In genomic region chr19:34483547-34483946, GRCm38 (mm10) we compare ENCODE assay signal across 9 mouse cellular contexts. TPM values are rescaled to one million over a fixed set of nuclear protein-coding genes. Genes with fewer than 3 reads are reported as not detected.
DNase-seq lines count a peak whose midpoint lies in the region; ATAC-seq and TF ChIP-seq lines count a peak whose summit lies in the region.
"Had no signal": no experiment of that assay in that cellular context is flagged by ENCODE, and none has a peak within 500 bp of the region (broad histone marks: within the 10 kb centered on the region; RNA-seq: fewer than 3 reads in every experiment).

No protein-coding gene starts in this region.

- H3K4me3 ChIP-seq in intestine, postnatal 0 days (ENCODE audit: low read depth, low read length): no peak overlapping the region
- no peak overlapping the region for H3K4me3 ChIP-seq in intestine, embryonic 16.5 days (ENCODE audit: low read length)
- no peak overlapping the region for H3K4me3 ChIP-seq in ES-Bruce4 (ENCODE audit: low read depth, low read length)
- no peak overlapping the region for H3K4me3 ChIP-seq in cortical plate, adult 2 months (ENCODE audit: insufficient read depth, low read length)
- no peak overlapping the region for H3K4me3 ChIP-seq in neural tube, embryonic 11.5 days (ENCODE audit: low read depth, low read length)
- H3K4me3 ChIP-seq in forebrain, embryonic 16.5 days (replicated peaks; ENCODE audit: low read length): no peak overlapping the region
- H3K4me3 ChIP-seq: midbrain, embryonic 12.5 days had no signal

- H3K27ac ChIP-seq in intestine, postnatal 0 days (ENCODE audit: low read depth, low read length): no peak overlapping the region
- no peak overlapping the region for H3K27ac ChIP-seq in intestine, embryonic 16.5 days (ENCODE audit: low read length)
- H3K27ac ChIP-seq in ES-Bruce4 (ENCODE audit: insufficient read depth, low read length): no peak overlapping the region
- no peak overlapping the region for H3K27ac ChIP-seq in cortical plate, adult 2 months (ENCODE audit: insufficient read depth, low read length)
- H3K27ac ChIP-seq in neural tube, embryonic 11.5 days (ENCODE audit: low read depth, low read length): no peak overlapping the region
- no peak overlapping the region for H3K27ac ChIP-seq in forebrain, embryonic 16.5 days (ENCODE audit: low read length)
- H3K27ac ChIP-seq: midbrain, embryonic 12.5 days had no signal

- peak; percentile 66 for DNase-seq in A20 (ENCODE audit: low read depth, low spot score)
- peak; percentile 72 to 75 for DNase-seq in kidney, postnatal 36 days
- DNase-seq in neural tube, embryonic 11.5 days (ENCODE audit: low spot score): peak; percentile 26

- ATAC-seq in intestine, postnatal 0 days: no peak
- no peak for ATAC-seq in intestine, embryonic 16.5 days
- no peak for ATAC-seq in neural tube, embryonic 11.5 days (ENCODE audit: insufficient read depth, low FRiP score, low TSS enrichment)
- no peak for ATAC-seq in forebrain, embryonic 16.5 days

- H3K9me3 ChIP-seq in intestine, postnatal 0 days (ENCODE audit: control insufficient read depth): no peaks in the 10 kb centered on the region
- no peaks in the 10 kb centered on the region for H3K9me3 ChIP-seq in intestine, embryonic 16.5 days (ENCODE audit: control insufficient read depth, low read length)
- H3K9me3 ChIP-seq in ES-Bruce4 (replicated peaks; ENCODE audit: control insufficient read depth, insufficient read depth, low read length, poor library complexity, severe bottlenecking): no peaks in the 10 kb centered on the region
- H3K9me3 ChIP-seq in neural tube, embryonic 11.5 days (ENCODE audit: control insufficient read depth, low read length): no peaks in the 10 kb centered on the region
- no peaks in the 10 kb centered on the region for H3K9me3 ChIP-seq in forebrain, embryonic 16.5 days (ENCODE audit: control insufficient read depth, low read length)
- H3K9me3 ChIP-seq: midbrain, embryonic 12.5 days had no signal

- 10% methylated on average over 4 of the region's 4 CpGs for WGBS in intestine, postnatal 0 days
- 16% methylated on average over 4 of the region's 4 CpGs for WGBS in intestine, embryonic 16.5 days
- 22% methylated on average over 4 of the region's 4 CpGs for WGBS in neural tube, embryonic 11.5 days
- WGBS in forebrain, embryonic 16.5 days: 13% methylated on average over 4 of the region's 4 CpGs

- peak; percentile 79 for TF ChIP-seq CTCF in intestine, postnatal 0 days (IDR thresholded peaks at IDR 0.05; ENCODE audit: low read depth)
- peak; percentile 3 for TF ChIP-seq CTCF in ES-Bruce4 (IDR thresholded peaks at IDR 0.05; ENCODE audit: low read depth, low read length)
- peak; percentile 47; the same call in 1 of the 2 replicates for TF ChIP-seq CTCF in cortical plate, adult 2 months (IDR thresholded peaks at IDR 0.05; ENCODE audit: extremely low read depth, insufficient read depth, low read length)

- no peak for TF ChIP-seq EP300 in ES-Bruce4 (IDR thresholded peaks at IDR 0.05; ENCODE audit: insufficient read depth, low read depth, low read length)

- no peak for TF ChIP-seq POLR2A in ES-Bruce4 (IDR thresholded peaks at IDR 0.05; ENCODE audit: insufficient read depth, low read length)
- TF ChIP-seq POLR2A in cortical plate, adult 2 months (IDR thresholded peaks at IDR 0.05; ENCODE audit: extremely low read depth, insufficient read depth, low read length): no peak

- H3K9ac ChIP-seq in intestine, postnatal 0 days (ENCODE audit: low read depth, low read length): no peak overlapping the region
- H3K9ac ChIP-seq in intestine, embryonic 16.5 days (ENCODE audit: low read depth, low read length): no peak overlapping the region
- no peak overlapping the region for H3K9ac ChIP-seq in ES-Bruce4 (ENCODE audit: low read depth, poor library complexity, severe bottlenecking)
- no peak overlapping the region for H3K9ac ChIP-seq in neural tube, embryonic 11.5 days (ENCODE audit: low read length)
- H3K9ac ChIP-seq in forebrain, embryonic 16.5 days (replicated peaks; ENCODE audit: low read depth, low read length): no peak overlapping the region
- H3K9ac ChIP-seq: midbrain, embryonic 12.5 days had no signal

- 0 out of 2 replicates have a peak, but pooled peaks cover 3% of the 10 kb centered on the region for H3K27me3 ChIP-seq in intestine, postnatal 0 days (replicated peaks; ENCODE audit: control insufficient read depth, insufficient read depth, low read length)
- no peaks in the 10 kb centered on the region for H3K27me3 ChIP-seq in intestine, embryonic 16.5 days (replicated peaks; ENCODE audit: control insufficient read depth, insufficient read depth, low read length)
- no peaks in the 10 kb centered on the region for H3K27me3 ChIP-seq in ES-Bruce4 (ENCODE audit: control insufficient read depth, insufficient read depth, low read length, poor library complexity, severe bottlenecking)
- no peaks in the 10 kb centered on the region for H3K27me3 ChIP-seq in neural tube, embryonic 11.5 days (ENCODE audit: control insufficient read depth, insufficient read depth, low read length)
- no peaks in the 10 kb centered on the region for H3K27me3 ChIP-seq in forebrain, embryonic 16.5 days (replicated peaks; ENCODE audit: control insufficient read depth, insufficient read depth, low read length)
- H3K27me3 ChIP-seq: midbrain, embryonic 12.5 days had no signal

- H3K4me2 ChIP-seq in intestine, postnatal 0 days (replicated peaks; ENCODE audit: low read depth): no peak overlapping the region
- no peak overlapping the region for H3K4me2 ChIP-seq in intestine, embryonic 16.5 days (ENCODE audit: low read depth, low read length)
- no peak overlapping the region for H3K4me2 ChIP-seq in neural tube, embryonic 11.5 days (ENCODE audit: low read depth)
- H3K4me2 ChIP-seq in forebrain, embryonic 16.5 days (ENCODE audit: low read length): no peak overlapping the region
- H3K4me2 ChIP-seq: midbrain, embryonic 12.5 days had no signal

- H3K36me3 ChIP-seq in intestine, postnatal 0 days (ENCODE audit: control insufficient read depth, insufficient read depth): no peaks in the 10 kb centered on the region
- H3K36me3 ChIP-seq in intestine, embryonic 16.5 days (ENCODE audit: control insufficient read depth, insufficient read depth, low read length): no peaks in the 10 kb centered on the region
- no peaks in the 10 kb centered on the region for H3K36me3 ChIP-seq in ES-Bruce4 (ENCODE audit: control insufficient read depth, insufficient read depth, low read length, poor library complexity, severe bottlenecking)
- H3K36me3 ChIP-seq in neural tube, embryonic 11.5 days (ENCODE audit: control insufficient read depth, insufficient read depth, low read length): no peaks in the 10 kb centered on the region
- no peaks in the 10 kb centered on the region for H3K36me3 ChIP-seq in forebrain, embryonic 16.5 days (ENCODE audit: control insufficient read depth, insufficient read depth)
- H3K36me3 ChIP-seq: midbrain, embryonic 12.5 days had no signal

- H3K4me1 ChIP-seq in intestine, postnatal 0 days (replicated peaks; ENCODE audit: control insufficient read depth, insufficient read depth, low read length): no peaks in the 10 kb centered on the region
- H3K4me1 ChIP-seq in intestine, embryonic 16.5 days (ENCODE audit: control insufficient read depth, insufficient read depth, low read length): no peaks in the 10 kb centered on the region
- no peaks in the 10 kb centered on the region for H3K4me1 ChIP-seq in ES-Bruce4 (ENCODE audit: control insufficient read depth, insufficient read depth, low read length)
- H3K4me1 ChIP-seq in cortical plate, adult 2 months (ENCODE audit: control insufficient read depth, insufficient read depth, low read length): no peaks in the 10 kb centered on the region
- H3K4me1 ChIP-seq in neural tube, embryonic 11.5 days (ENCODE audit: control insufficient read depth, insufficient read depth, low read length): no peaks in the 10 kb centered on the region
- no peaks in the 10 kb centered on the region for H3K4me1 ChIP-seq in forebrain, embryonic 16.5 days (replicated peaks; ENCODE audit: control insufficient read depth, insufficient read depth, low read length)
- H3K4me1 ChIP-seq: midbrain, embryonic 12.5 days had no signal

RNA-seq across cellular contexts. Expression of gene Ch25h, which starts 8.6 kb away (rescaled TPM):
- polyA plus RNA-seq in intestine, postnatal 0 days (2015; fragmentation: Nextera tagmentation; extraction: Ambion mirVana): 3.2 and 3.5 TPM in 2 replicates
- polyA plus RNA-seq in intestine, embryonic 16.5 days (2015; fragmentation: Nextera tagmentation; extraction: Ambion mirVana): 3.6 and 4.0 TPM in 2 replicates
- polyA plus RNA-seq in ES-Bruce4 (2011; ENCODE audit: insufficient read depth, insufficient read length, low read depth, missing spikeins): not detected in 2 replicates
- 1.2 and 2.4 TPM in 2 replicates for polyA plus RNA-seq in cortical plate, adult 2 months (2012; rRNA removed)
- polyA plus RNA-seq in neural tube, embryonic 11.5 days (2014; fragmentation: Nextera tagmentation; extraction: Ambion mirVana): 2.0 and 3.1 TPM in 2 replicates
- 0.39 and 0.58 TPM in 2 replicates for polyA plus RNA-seq in forebrain, embryonic 16.5 days (2015; fragmentation: Nextera tagmentation; extraction: Ambion mirVana)

RNA-seq across cellular contexts. Expression of gene Lipa, which starts 43.7 kb away (rescaled TPM):
- polyA plus RNA-seq in intestine, postnatal 0 days (2015; fragmentation: Nextera tagmentation; extraction: Ambion mirVana): 191 and 206 TPM in 2 replicates
- 39.9 and 42.2 TPM in 2 replicates for polyA plus RNA-seq in intestine, embryonic 16.5 days (2015; fragmentation: Nextera tagmentation; extraction: Ambion mirVana)
- 14.5 and 20.7 TPM in 2 replicates for polyA plus RNA-seq in ES-Bruce4 (2011; ENCODE audit: insufficient read depth, insufficient read length, low read depth, missing spikeins)
- polyA plus RNA-seq in cortical plate, adult 2 months (2012; rRNA removed): 15.6 and 17.8 TPM in 2 replicates
- 26.5 and 27.5 TPM in 2 replicates for polyA plus RNA-seq in neural tube, embryonic 11.5 days (2014; fragmentation: Nextera tagmentation; extraction: Ambion mirVana)
- polyA plus RNA-seq in forebrain, embryonic 16.5 days (2015; fragmentation: Nextera tagmentation; extraction: Ambion mirVana): 14.2 and 16.0 TPM in 2 replicates

Comparison
In these comparisons a context has a peak if more than half of its experiments do, and no peak if none do; other contexts are left out.
1. CTCF ChIP-seq: peak in every context shown above with its lines; median percentile 79 in intestine, postnatal 0 days; 47 in cortical plate, adult 2 months; 3 in ES-Bruce4.